Mouse (Mus musculus) ES-E14 (cell line): ENCODE results near the gene B230217C12Rik. TPM values are rescaled to one million over a fixed set of nuclear protein-coding genes. Genes with fewer than 3 reads are reported as not detected.
A peak's percentile ranks its signal among the peaks of the same experiment; 100 is the strongest.
"Not testable (repeated sequence)": the region's sequence is repeated elsewhere in the genome, so short reads cannot be mapped to it uniquely, and the experiment has no call there.

Experiments used
- DNase-seq: peaks from one replicate; pipeline ENCODE4 v3.0.0-alpha.2; 2013; ENCODE audit warnings: low read depth, low spot score
- H3K27ac ChIP-seq: 2 replicates; pipeline ENCODE4 v1.5.1; 2012; ENCODE audit warnings: low read depth, mild to moderate bottlenecking, low read length, moderate library complexity, mixed read lengths; ENCODE audit not compliant: poor library complexity, insufficient read depth, severe bottlenecking
- H3K36me3 ChIP-seq: 2 replicates; pipeline ENCODE4 v1.6.1; 2012; ENCODE audit warnings: mild to moderate bottlenecking, low read length, moderate library complexity, mixed read lengths; ENCODE audit not compliant: control insufficient read depth, poor library complexity, insufficient read depth, severe bottlenecking
- H3K4me1 ChIP-seq, 2 experiments: fragments of 150-350 bp in 1 of 2; sonication (generic) in 1 of 2; 2 replicates each; pipeline ENCODE4 v1.6.1; 2012; ENCODE audit warnings: low read length in 2 of 2, mild to moderate bottlenecking in 1 of 2, mixed read lengths in 1 of 2; ENCODE audit not compliant: control insufficient read depth in 2 of 2, insufficient read depth in 2 of 2, poor library complexity in 1 of 2
- H3K4me3 ChIP-seq, 2 experiments: fragments of 150-350 bp in 1 of 2; sonication (generic) in 1 of 2; 2 replicates each; pipeline ENCODE4 v1.5.1; 2012; ENCODE audit warnings: low read length in 2 of 2, low read depth in 1 of 2, mild to moderate bottlenecking in 1 of 2, mixed read lengths in 1 of 2; ENCODE audit not compliant: insufficient read depth in 1 of 2, poor library complexity in 1 of 2, severe bottlenecking in 1 of 2
- H3K9ac ChIP-seq: 2 replicates; pipeline ENCODE4 v1.6.1; 2012; ENCODE audit warnings: low read depth, mild to moderate bottlenecking, low read length, mixed read lengths; ENCODE audit not compliant: poor library complexity, insufficient read depth, severe bottlenecking
- H3K9me3 ChIP-seq: fragments of 150-350 bp; sonication (generic); 2 replicates; pipeline ENCODE4 v1.6.1; 2012; ENCODE audit warnings: low read depth, mild to moderate bottlenecking, low read length; ENCODE audit not compliant: control insufficient read depth, insufficient read depth
- CHD2 ChIP-seq: IDR thresholded peaks from 2 replicates; pipeline ENCODE4 v1.6.1; 2014; ENCODE audit warnings: mild to moderate bottlenecking, low read depth, low read length, inconsistent platforms
- HCFC1 ChIP-seq: IDR thresholded peaks from 2 replicates; pipeline ENCODE4 v1.6.1; 2012; ENCODE audit warnings: low read length, inconsistent platforms, borderline replicate concordance; ENCODE audit not compliant: insufficient read depth
- MAFK ChIP-seq: IDR thresholded peaks from 2 replicates; pipeline ENCODE4 v1.6.1; 2014; ENCODE audit warnings: mild to moderate bottlenecking, low read depth, low read length, inconsistent platforms; ENCODE audit not compliant: insufficient read depth
- ZC3H11A ChIP-seq: IDR thresholded peaks from 2 replicates; pipeline ENCODE4 v1.6.1; 2012; ENCODE audit warnings: low read depth, mild to moderate bottlenecking, inconsistent platforms, low read length, borderline replicate concordance
- ZNF384 ChIP-seq: IDR thresholded peaks from 2 replicates; pipeline ENCODE4 v1.6.1; 2012; ENCODE audit warnings: low read depth, low read length, inconsistent platforms
- in situ Hi-C, 2 experiments: fragments of 600-800 bp; cut with MboI; formaldehyde crosslinking; loops; one replicate each; pipeline ENCODE4 v1.15.1; 2025; ENCODE audit warnings: low sequenced_read_pairs in 2 of 2, inconsistent platforms in 1 of 2; ENCODE audit not compliant: unreplicated experiment in 2 of 2
- total RNA-seq: library from RNA; depleted of rRNA; stranded (reverse); fragments of 300-350 nt; gene quantifications from 2 replicates; pipeline ENCODE4 v1.2.3, GENCODE M21; 2012

B230217C12Rik gene
- total RNA-seq, 1 experiment = 4.1 TPM

- no peak for DNase-seq
- no peaks in the 10 kb centered on the region for H3K4me1 ChIP-seq
- no peak overlapping the region for H3K9ac ChIP-seq
- no peaks in the 10 kb centered on the region for H3K36me3 ChIP-seq
- H3K4me3 ChIP-seq = no peak overlapping the region
- H3K27ac ChIP-seq = no peak overlapping the region
- TF ChIP-seq ZNF384 (no peak), MAFK (no peak), CHD2 (no peak), HCFC1 (no peak), ZC3H11A (no peak)
- in situ Hi-C loops = no loop called here
- H3K9me3 ChIP-seq = no peaks in the 10 kb centered on the region; the same call in 1 of the 2 replicates
Measured at GRCm38 (mm10) chr11:97865421-97865820, 24.8 kb downstream of the B230217C12Rik start.

- H3K36me3 ChIP-seq = no peaks in the 10 kb centered on the region
- no peak overlapping the region for H3K27ac ChIP-seq
- no peaks in the 10 kb centered on the region for H3K4me1 ChIP-seq
- no peak overlapping the region for H3K4me3 ChIP-seq
- DNase-seq = no peak
- TF ChIP-seq ZNF384 = no peak
- no peak for TF ChIP-seq HCFC1
- no peak for TF ChIP-seq CHD2
- no peak for TF ChIP-seq ZC3H11A
- TF ChIP-seq MAFK = no peak
- in situ Hi-C loops = no loop called here
- no peak overlapping the region for H3K9ac ChIP-seq
- no peaks in the 10 kb centered on the region; the same call in 1 of the 2 replicates for H3K9me3 ChIP-seq
Measured at GRCm38 (mm10) chr11:97866091-97866888, 25.7 kb downstream of the B230217C12Rik start.

- DNase-seq = no peak
- no peak overlapping the region for H3K27ac ChIP-seq
- no peaks in the 10 kb centered on the region for H3K4me1 ChIP-seq
- H3K9me3 ChIP-seq = no peaks in the 10 kb centered on the region; the same call in 1 of the 2 replicates
- H3K36me3 ChIP-seq = no peaks in the 10 kb centered on the region
- no peak overlapping the region for H3K9ac ChIP-seq
- in situ Hi-C loops = no loop called here
- H3K4me3 ChIP-seq = no peak overlapping the region
- TF ChIP-seq HCFC1 = no peak
- TF ChIP-seq ZNF384 = no peak
- TF ChIP-seq ZC3H11A = no peak
- no peak for TF ChIP-seq CHD2
- no peak for TF ChIP-seq MAFK
Measured at GRCm38 (mm10) chr11:97867591-97867990, 27.0 kb downstream of the B230217C12Rik start.

- TF ChIP-seq MAFK (peak; percentile 69; the same call in 1 of the 2 replicates), ZNF384 (peak; percentile 88)
- H3K4me3 ChIP-seq, H3K9me3 ChIP-seq, H3K36me3 ChIP-seq, H3K4me1 ChIP-seq, H3K9ac ChIP-seq, H3K27ac ChIP-seq, DNase-seq, in situ Hi-C loops: not testable (repeated sequence)
Measured at GRCm38 (mm10) chr11:97872378-97872777, 31.8 kb downstream of the B230217C12Rik start.
